Mouse (Mus musculus): ENCODE measurements around the gene Gm853. TPM values are rescaled to one million over a fixed set of nuclear protein-coding genes. Genes with fewer than 3 reads are reported as not detected.
A peak's percentile ranks its signal among the peaks of the same experiment; 100 is the strongest.

The Gm853 gene
- polyA plus RNA-seq, 1 experiment from 2014 or later, result 2.6 TPM

GRCm38 (mm10) chr4:130236361-130236760 lies 14.2 kb upstream of the Gm853 start:
- WGBS, result 9% methylated on average over 8 of the region's 8 CpGs
- ATAC-seq (ENCODE audit: low FRiP score, low TSS enrichment), result peak; percentile 65; the same call in 1 of the 2 replicates
- H3K4me3 ChIP-seq (ENCODE audit: low read length), result no peak overlapping the region
- no peaks in the 10 kb centered on the region for H3K36me3 ChIP-seq (ENCODE audit: insufficient read depth, low read length)
- H3K27ac ChIP-seq (ENCODE audit: low read length), result no peak overlapping the region
- H3K4me2 ChIP-seq (replicated peaks; ENCODE audit: low read depth, low read length), result no peak overlapping the region
- H3K9me3 ChIP-seq (ENCODE audit: low read length), result no peaks in the 10 kb centered on the region
- no peaks in the 10 kb centered on the region for H3K27me3 ChIP-seq (ENCODE audit: insufficient read depth, low read length)
- H3K9ac ChIP-seq (replicated peaks; ENCODE audit: low read length), result no peak overlapping the region
- H3K4me1 ChIP-seq (ENCODE audit: insufficient read depth, low read length), result no peaks in the 10 kb centered on the region

GRCm38 (mm10) chr4:130224071-130224470 lies 1.9 kb upstream of the Gm853 start:
- Histone ChIP-seq H3K27me3 (ENCODE audit: insufficient read depth, low read length) (no peaks in the 10 kb centered on the region), H3K4me3 (ENCODE audit: low read length) (no peak overlapping the region), H3K9me3 (ENCODE audit: low read length) (no peaks in the 10 kb centered on the region), H3K4me2 (replicated peaks; ENCODE audit: low read depth, low read length) (no peak overlapping the region), H3K4me1 (ENCODE audit: insufficient read depth, low read length) (no peaks in the 10 kb centered on the region), H3K36me3 (ENCODE audit: insufficient read depth, low read length) (no peaks in the 10 kb centered on the region), H3K27ac (ENCODE audit: low read length) (no peak overlapping the region), H3K9ac (replicated peaks; ENCODE audit: low read length) (no peak overlapping the region)
- ATAC-seq (ENCODE audit: low FRiP score, low TSS enrichment), result no peak

- no peak overlapping the region for H3K9ac ChIP-seq (replicated peaks; ENCODE audit: low read length)
- H3K4me1 ChIP-seq (ENCODE audit: insufficient read depth, low read length), result no peaks in the 10 kb centered on the region
- WGBS, result 59% methylated on average over 9 of the region's 9 CpGs
- no peaks in the 10 kb centered on the region for H3K36me3 ChIP-seq (ENCODE audit: insufficient read depth, low read length)
- no peaks in the 10 kb centered on the region for H3K27me3 ChIP-seq (ENCODE audit: insufficient read depth, low read length)
- no peak for ATAC-seq (ENCODE audit: low FRiP score, low TSS enrichment)
- H3K4me2 ChIP-seq (replicated peaks; ENCODE audit: low read depth, low read length), result no peak overlapping the region
- H3K4me3 ChIP-seq (ENCODE audit: low read length), result no peak overlapping the region
- no peaks in the 10 kb centered on the region for H3K9me3 ChIP-seq (ENCODE audit: low read length)
- H3K27ac ChIP-seq (ENCODE audit: low read length), result no peak overlapping the region
Observed at GRCm38 (mm10) chr4:130220176-130220575, 2.0 kb downstream of the Gm853 start.

- WGBS, result 79% methylated on average over 8 of the region's 8 CpGs
- Histone ChIP-seq H3K4me3 (ENCODE audit: low read length) (no peak overlapping the region), H3K9me3 (ENCODE audit: low read length) (no peaks in the 10 kb centered on the region), H3K27ac (ENCODE audit: low read length) (no peak overlapping the region), H3K36me3 (ENCODE audit: insufficient read depth, low read length) (no peaks in the 10 kb centered on the region), H3K27me3 (ENCODE audit: insufficient read depth, low read length) (no peaks in the 10 kb centered on the region), H3K4me1 (ENCODE audit: insufficient read depth, low read length) (no peaks in the 10 kb centered on the region), H3K9ac (replicated peaks; ENCODE audit: low read length) (no peak overlapping the region), H3K4me2 (replicated peaks; ENCODE audit: low read depth, low read length) (no peak overlapping the region)
- no peak for ATAC-seq (ENCODE audit: low FRiP score, low TSS enrichment)
Observed at GRCm38 (mm10) chr4:130215392-130215791, 6.8 kb downstream of the Gm853 start.

- H3K4me2 ChIP-seq (replicated peaks; ENCODE audit: low read depth, low read length), result no peak overlapping the region
- H3K27ac ChIP-seq (ENCODE audit: low read length), result no peak overlapping the region
- H3K4me3 ChIP-seq (ENCODE audit: low read length), result no peak overlapping the region
- WGBS, result 78% methylated on average over 10 of the region's 10 CpGs
- no peaks in the 10 kb centered on the region for H3K36me3 ChIP-seq (ENCODE audit: insufficient read depth, low read length)
- H3K4me1 ChIP-seq (ENCODE audit: insufficient read depth, low read length), result no peaks in the 10 kb centered on the region
- no peak for ATAC-seq (ENCODE audit: low FRiP score, low TSS enrichment)
- H3K27me3 ChIP-seq (ENCODE audit: insufficient read depth, low read length), result no peaks in the 10 kb centered on the region
- no peak overlapping the region for H3K9ac ChIP-seq (replicated peaks; ENCODE audit: low read length)
- no peaks in the 10 kb centered on the region for H3K9me3 ChIP-seq (ENCODE audit: low read length)
Observed at GRCm38 (mm10) chr4:130213857-130214256, 8.3 kb downstream of the Gm853 start.

GRCm38 (mm10) chr4:130213197-130213596 lies 9.0 kb downstream of the Gm853 start:
- H3K27me3 ChIP-seq (ENCODE audit: insufficient read depth, low read length), result no peaks in the 10 kb centered on the region
- WGBS, result 83% methylated on average over 4 of the region's 4 CpGs
- H3K4me1 ChIP-seq (ENCODE audit: insufficient read depth, low read length), result no peaks in the 10 kb centered on the region
- H3K36me3 ChIP-seq (ENCODE audit: insufficient read depth, low read length), result no peaks in the 10 kb centered on the region
- no peak overlapping the region for H3K4me3 ChIP-seq (ENCODE audit: low read length)
- no peak overlapping the region for H3K4me2 ChIP-seq (replicated peaks; ENCODE audit: low read depth, low read length)
- no peak overlapping the region for H3K27ac ChIP-seq (ENCODE audit: low read length)
- H3K9ac ChIP-seq (replicated peaks; ENCODE audit: low read length), result no peak overlapping the region
- H3K9me3 ChIP-seq (ENCODE audit: low read length), result no peaks in the 10 kb centered on the region
- ATAC-seq (ENCODE audit: low FRiP score, low TSS enrichment), result no peak

GRCm38 (mm10) chr4:130212421-130212820 lies 9.8 kb downstream of the Gm853 start:
- WGBS, result 71% methylated on average over 7 of the region's 7 CpGs
- Histone ChIP-seq H3K9me3 (ENCODE audit: low read length) (no peaks in the 10 kb centered on the region), H3K36me3 (ENCODE audit: insufficient read depth, low read length) (no peaks in the 10 kb centered on the region), H3K4me2 (replicated peaks; ENCODE audit: low read depth, low read length) (no peak overlapping the region), H3K27me3 (ENCODE audit: insufficient read depth, low read length) (no peaks in the 10 kb centered on the region), H3K4me1 (ENCODE audit: insufficient read depth, low read length) (no peaks in the 10 kb centered on the region), H3K4me3 (ENCODE audit: low read length) (no peak overlapping the region), H3K27ac (ENCODE audit: low read length) (no peak overlapping the region), H3K9ac (replicated peaks; ENCODE audit: low read length) (no peak overlapping the region)
- no peak for ATAC-seq (ENCODE audit: low FRiP score, low TSS enrichment)

GRCm38 (mm10) chr4:130211870-130212269 lies 10.3 kb downstream of the Gm853 start:
- Histone ChIP-seq H3K36me3 (ENCODE audit: insufficient read depth, low read length) (no peaks in the 10 kb centered on the region), H3K4me1 (ENCODE audit: insufficient read depth, low read length) (no peaks in the 10 kb centered on the region), H3K9ac (replicated peaks; ENCODE audit: low read length) (no peak overlapping the region), H3K9me3 (ENCODE audit: low read length) (no peaks in the 10 kb centered on the region), H3K27ac (ENCODE audit: low read length) (no peak overlapping the region), H3K27me3 (ENCODE audit: insufficient read depth, low read length) (no peaks in the 10 kb centered on the region), H3K4me3 (ENCODE audit: low read length) (no peak overlapping the region), H3K4me2 (replicated peaks; ENCODE audit: low read depth, low read length) (no peak overlapping the region)
- 87% methylated on average over 2 of the region's 2 CpGs for WGBS
- ATAC-seq (ENCODE audit: low FRiP score, low TSS enrichment), result no peak

- peak overlapping the region; percentile 26 for H3K4me3 ChIP-seq (ENCODE audit: low read length)
- peak overlapping the region; percentile 53 for H3K4me2 ChIP-seq (replicated peaks; ENCODE audit: low read depth, low read length)
- H3K27me3 ChIP-seq (ENCODE audit: insufficient read depth, low read length), result peaks cover 8% of the 10 kb centered on the region
- H3K36me3 ChIP-seq (ENCODE audit: insufficient read depth, low read length), result no peaks in the 10 kb centered on the region
- ATAC-seq (ENCODE audit: low FRiP score, low TSS enrichment), result peak; percentile 85
- 16% methylated on average over 35 of the region's 35 CpGs for WGBS
- 0 out of 2 replicates have a peak, but pooled peaks cover 4% of the 10 kb centered on the region for H3K4me1 ChIP-seq (ENCODE audit: insufficient read depth, low read length)
- H3K9ac ChIP-seq (replicated peaks; ENCODE audit: low read length), result peak overlapping the region; percentile 12
- no peak overlapping the region for H3K27ac ChIP-seq (ENCODE audit: low read length)
- H3K9me3 ChIP-seq (ENCODE audit: low read length), result 0 out of 2 replicates have a peak, but pooled peaks cover 4% of the 10 kb centered on the region
Observed at GRCm38 (mm10) chr4:130198694-130199670, 23.2 kb downstream of the Gm853 start.

GRCm38 (mm10) chr4:130196542-130196941 lies 25.7 kb downstream of the Gm853 start:
- Histone ChIP-seq H3K4me2 (replicated peaks; ENCODE audit: low read depth, low read length) (no peak overlapping the region), H3K4me1 (ENCODE audit: insufficient read depth, low read length) (0 out of 2 replicates have a peak, but pooled peaks cover 8% of the 10 kb centered on the region), H3K27ac (ENCODE audit: low read length) (no peak overlapping the region), H3K9ac (replicated peaks; ENCODE audit: low read length) (no peak overlapping the region), H3K4me3 (ENCODE audit: low read length) (no peak overlapping the region), H3K36me3 (ENCODE audit: insufficient read depth, low read length) (no peaks in the 10 kb centered on the region), H3K9me3 (ENCODE audit: low read length) (0 out of 2 replicates have a peak, but pooled peaks cover 4% of the 10 kb centered on the region), H3K27me3 (ENCODE audit: insufficient read depth, low read length) (peaks cover 8% of the 10 kb centered on the region)
- no peak for ATAC-seq (ENCODE audit: low FRiP score, low TSS enrichment)
- WGBS, result 71% methylated on average over 7 of the region's 8 CpGs

Measured in kidney, embryonic 16.5 days (tissue).